Mouse (Mus musculus) cerebellum, adult 2 months (tissue): ENCODE measurements around the gene Arfgap2.

Experiments used
- CTCF ChIP-seq: fragments of 200-500 bp; IDR thresholded peaks from 2 replicates; pipeline ENCODE4 v1.5.1; 2011; ENCODE audit warnings: low read depth, mild to moderate bottlenecking, control low read depth, low read length, moderate library complexity, borderline replicate concordance; ENCODE audit not compliant: insufficient read depth
- POLR2A ChIP-seq: fragments of 200-500 bp; IDR thresholded peaks from 2 replicates; pipeline ENCODE4 v1.6.1; 2011; ENCODE audit warnings: low read length, control low read depth, borderline replicate concordance; ENCODE audit not compliant: insufficient read depth

DNA sequence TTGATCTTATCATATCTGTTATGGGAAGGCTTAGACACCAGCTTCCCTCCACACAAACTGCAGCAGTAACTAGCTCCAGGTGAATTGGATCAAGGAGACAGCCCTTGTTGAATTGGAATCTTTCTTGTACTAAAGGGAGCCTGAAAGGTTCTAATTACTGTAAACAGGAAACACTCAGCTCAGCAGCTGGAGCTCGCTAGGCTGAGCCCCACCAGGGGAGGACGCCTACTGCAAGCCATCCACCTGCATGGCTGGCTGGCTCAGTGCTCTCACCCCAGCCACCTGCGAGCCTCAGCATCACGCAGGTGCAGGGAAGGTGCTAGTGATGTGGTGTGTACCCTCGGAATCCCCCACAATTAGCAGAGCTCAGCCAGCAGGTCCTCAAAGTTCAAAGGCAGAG is 43.9 kb downstream of the Arfgap2 start:
- TF ChIP-seq CTCF (no peak), POLR2A (no peak)
